Comparison of ENCODE assay signal across 28 mouse cellular contexts in genomic region chr1:144432816-144433215, GRCm38 (mm10).
"Had no signal": no experiment of that assay in that cellular context is flagged by ENCODE, and none has a peak within 500 bp of the region (broad histone marks: within the 10 kb centered on the region; RNA-seq: fewer than 3 reads in every experiment).

No protein-coding gene starts in this region.

- H3K27me3 ChIP-seq: heart, embryonic 12.5 days; hindbrain, embryonic 12.5 days; intestine, embryonic 15.5 days; limb, embryonic 12.5 days; liver, embryonic 13.5 days; liver, embryonic 15.5 days had no signal

- H3K4me3 ChIP-seq: gastrocnemius, adult 2 months; heart, embryonic 10.5 days; heart, embryonic 12.5 days; hindbrain, embryonic 10.5 days; hindbrain, embryonic 12.5 days; intestine, embryonic 15.5 days; layer of hippocampus, adult 2 months; left cerebral cortex, adult 2 months; limb, embryonic 10.5 days; limb, embryonic 12.5 days; liver, embryonic 13.5 days; liver, embryonic 15.5 days had no signal

- DNase-seq: gastrocnemius, adult 2 months; gastrocnemius, postnatal 10 days; gastrocnemius, postnatal 25 days; heart, adult 18-20 months; heart, postnatal 10 days; heart, postnatal 4 days; kidney, adult 18-20 months; kidney, adult 8-10 months; kidney, postnatal 10 days; kidney, postnatal 25 days; kidney, postnatal 4 days; liver; liver, embryonic 13.5 days had no signal

- H3K36me3 ChIP-seq: heart, embryonic 10.5 days; heart, embryonic 12.5 days; hindbrain, embryonic 10.5 days; hindbrain, embryonic 12.5 days; intestine, embryonic 15.5 days; limb, embryonic 10.5 days; limb, embryonic 12.5 days; liver, embryonic 13.5 days; liver, embryonic 15.5 days had no signal

- H3K4me1 ChIP-seq: heart, embryonic 10.5 days; heart, embryonic 12.5 days; hindbrain, embryonic 10.5 days; hindbrain, embryonic 12.5 days; intestine, embryonic 15.5 days; limb, embryonic 10.5 days; limb, embryonic 12.5 days; liver, embryonic 13.5 days; liver, embryonic 15.5 days had no signal

- H3K9me3 ChIP-seq: heart, embryonic 10.5 days; heart, embryonic 12.5 days; hindbrain, embryonic 10.5 days; hindbrain, embryonic 12.5 days; intestine, embryonic 15.5 days; limb, embryonic 10.5 days; limb, embryonic 12.5 days; liver, embryonic 13.5 days; liver, embryonic 15.5 days had no signal

- ATAC-seq: hindbrain, embryonic 16.5 days; inflammation-experienced regulatory T-cells, adult 6 months; intestine, embryonic 15.5 days; intestine, postnatal 0 days had no signal

- H3K9ac ChIP-seq: heart, embryonic 12.5 days; hindbrain, embryonic 12.5 days; hindbrain, embryonic 14.5 days; intestine, embryonic 15.5 days; limb, embryonic 12.5 days; liver, embryonic 13.5 days; liver, embryonic 15.5 days had no signal

- H3K27ac ChIP-seq: gastrocnemius, adult 2 months; heart, embryonic 10.5 days; hindbrain, embryonic 10.5 days; hindbrain, embryonic 12.5 days; hindbrain, embryonic 14.5 days; intestine, embryonic 15.5 days; layer of hippocampus, adult 2 months; left cerebral cortex, adult 2 months; limb, embryonic 10.5 days; limb, embryonic 12.5 days; liver, embryonic 13.5 days; liver, embryonic 15.5 days had no signal

- H3K4me2 ChIP-seq: heart, embryonic 12.5 days; hindbrain, embryonic 12.5 days; hindbrain, embryonic 14.5 days; intestine, embryonic 15.5 days; limb, embryonic 12.5 days; liver, embryonic 11.5 days; liver, embryonic 13.5 days; liver, embryonic 15.5 days had no signal
